Mouse (Mus musculus) adipocyte (in vitro differentiated cells): ENCODE results near the gene Akp3.

Experiments used
- DNase-seq: peaks from one replicate; pipeline ENCODE4 v3.0.0-alpha.2; 2016; ENCODE audit warnings: low spot score

Gene Akp3

GRCm38 (mm10) chr1:87124673-87125072 lies at the start of gene Akp3:
Gene Akp3 (plus strand): TSS chr1:87124973.
- no peak for DNase-seq

- DNase-seq: peak; percentile 61
These were observed 38.6 kb upstream of the Akp3 start for GRCm38 (mm10) chr1:87086196-87086595.

GRCm38 (mm10) chr1:87086964-87087363 lies 37.8 kb upstream of the Akp3 start:
- no peak for DNase-seq

- DNase-seq: no peak
These were observed 35.5 kb upstream of the Akp3 start for GRCm38 (mm10) chr1:87089251-87089650.

GRCm38 (mm10) chr1:87089828-87090227 lies 34.9 kb upstream of the Akp3 start, which contains the start of gene Alppl2:
Gene Alppl2 (minus strand): TSS chr1:87089928.
- no peak for DNase-seq

GRCm38 (mm10) chr1:87095642-87096041 lies 29.1 kb upstream of the Akp3 start:
- no peak for DNase-seq

GRCm38 (mm10) chr1:87098358-87098975 lies 26.3 kb upstream of the Akp3 start:
- no peak for DNase-seq

- no peak for DNase-seq
These were observed 23.4 kb upstream of the Akp3 start, which contains the start of gene Alpi for GRCm38 (mm10) chr1:87101411-87101810. Gene Alpi (minus strand): TSS chr1:87101606.

GRCm38 (mm10) chr1:87102114-87102513 lies 22.7 kb upstream of the Akp3 start:
- no peak for DNase-seq

- DNase-seq: no peak
These were observed 20.8 kb upstream of the Akp3 start for GRCm38 (mm10) chr1:87103936-87104335.

- DNase-seq: peak; percentile 22
These were observed 18.2 kb upstream of the Akp3 start for GRCm38 (mm10) chr1:87106536-87106935.

GRCm38 (mm10) chr1:87108564-87108963 lies 16.2 kb upstream of the Akp3 start:
- DNase-seq: no peak

- peak; percentile 15 for DNase-seq
These were observed 12.9 kb upstream of the Akp3 start for GRCm38 (mm10) chr1:87111719-87112354.

- no peak for DNase-seq
These were observed 10.0 kb upstream of the Akp3 start for GRCm38 (mm10) chr1:87114784-87115183.

- no peak for DNase-seq
These were observed 2.6 kb downstream of the Akp3 start for GRCm38 (mm10) chr1:87127206-87128030.

- DNase-seq: peak; percentile 29
These were observed 7.0 kb downstream of the Akp3 start for GRCm38 (mm10) chr1:87131803-87132202.

- no peak for DNase-seq
These were observed 16.8 kb downstream of the Akp3 start for GRCm38 (mm10) chr1:87141550-87141949.

GRCm38 (mm10) chr1:87142456-87142855 lies 17.7 kb downstream of the Akp3 start:
- DNase-seq: peak; percentile 63

GRCm38 (mm10) chr1:87143141-87143540 lies 18.4 kb downstream of the Akp3 start:
- DNase-seq: no peak

- no peak for DNase-seq
These were observed 24.6 kb downstream of the Akp3 start for GRCm38 (mm10) chr1:87149422-87149821.

GRCm38 (mm10) chr1:87151286-87151685 lies 26.5 kb downstream of the Akp3 start:
- no peak for DNase-seq

GRCm38 (mm10) chr1:87153776-87154500 lies 29.2 kb downstream of the Akp3 start:
- no peak for DNase-seq
